Mouse (Mus musculus) liver, embryonic 11.5 days (tissue): ENCODE measurements around the gene Tm4sf4. TPM values are rescaled to one million over a fixed set of nuclear protein-coding genes. Genes with fewer than 3 reads are reported as not detected.

ENCODE experiments used
- ATAC-seq: fragments of 200-750 bp; cut with Nextera tagmentation; replicated peaks from 2 replicates; pipeline ENCODE4 v1.8.0; 2017; ENCODE audit warnings: moderate number of reproducible peaks, mild to moderate bottlenecking, moderate TSS enrichment, moderate library complexity; ENCODE audit not compliant: low FRiP score
- DNase-seq: peaks from one replicate; pipeline ENCODE4 v3.0.0-alpha.2; 2017; ENCODE audit warnings: low spot score
- H3K27ac ChIP-seq: fragments of 300-500 bp; sonication (generic); 2 replicates; pipeline ENCODE4 v1.5.1; 2014; ENCODE audit warnings: mild to moderate bottlenecking, low read depth, low read length, control low read depth
- H3K27me3 ChIP-seq: fragments of 300-500 bp; sonication (generic); replicated peaks from 2 replicates; pipeline ENCODE4 v1.6.1; 2014; ENCODE audit warnings: low read length, mixed read lengths; ENCODE audit not compliant: control insufficient read depth, insufficient read depth
- H3K36me3 ChIP-seq: fragments of 300-500 bp; sonication (generic); 2 replicates; pipeline ENCODE4 v1.6.1; 2014; ENCODE audit warnings: mild to moderate bottlenecking, low read length, moderate library complexity, mixed read lengths; ENCODE audit not compliant: control insufficient read depth, insufficient read depth
- H3K4me1 ChIP-seq: fragments of 300-500 bp; sonication (generic); replicated peaks from 2 replicates; pipeline ENCODE4 v1.6.1; 2014; ENCODE audit warnings: low read length, mixed read lengths; ENCODE audit not compliant: control insufficient read depth, insufficient read depth
- H3K4me2 ChIP-seq: fragments of 300-500 bp; sonication (generic); 2 replicates; pipeline ENCODE4 v1.6.1; 2014; ENCODE audit warnings: mild to moderate bottlenecking, control low read depth, moderate library complexity
- H3K4me3 ChIP-seq: fragments of 300-500 bp; sonication (generic); 2 replicates; pipeline ENCODE4 v1.5.1; 2014; ENCODE audit warnings: low read depth, low read length, control low read depth
- H3K9ac ChIP-seq: fragments of 300-500 bp; sonication (generic); 2 replicates; pipeline ENCODE4 v1.6.1; 2014; ENCODE audit warnings: low read depth, low read length, control low read depth
- H3K9me3 ChIP-seq: fragments of 300-500 bp; sonication (generic); 2 replicates; pipeline ENCODE4 v1.6.1; 2016; ENCODE audit warnings: low read length, inconsistent platforms, mixed read lengths; ENCODE audit not compliant: control insufficient read depth
- WGBS: fragments of 180-500 bp; shearing (Covaris S2); extraction: QIAGEN DNeasy Blood & Tissue Kit; methylation state at CpG from one replicate; pipeline ENCODE4 v1.1.7; 2014; 5-methylcytosine and 5-hydroxymethylcytosine counted together
- polyA plus RNA-seq: library from polyadenylated mRNA; unstranded; fragments of >200 nt; fragmentation: Nextera tagmentation; extraction: Ambion mirVana; gene quantifications from 2 replicates; pipeline ENCODE4 v1.2.1, GENCODE M21; 2014

Tm4sf4 gene
- polyA plus RNA-seq, 1 experiment from 2014 or later, result 15.8 TPM

DNA sequence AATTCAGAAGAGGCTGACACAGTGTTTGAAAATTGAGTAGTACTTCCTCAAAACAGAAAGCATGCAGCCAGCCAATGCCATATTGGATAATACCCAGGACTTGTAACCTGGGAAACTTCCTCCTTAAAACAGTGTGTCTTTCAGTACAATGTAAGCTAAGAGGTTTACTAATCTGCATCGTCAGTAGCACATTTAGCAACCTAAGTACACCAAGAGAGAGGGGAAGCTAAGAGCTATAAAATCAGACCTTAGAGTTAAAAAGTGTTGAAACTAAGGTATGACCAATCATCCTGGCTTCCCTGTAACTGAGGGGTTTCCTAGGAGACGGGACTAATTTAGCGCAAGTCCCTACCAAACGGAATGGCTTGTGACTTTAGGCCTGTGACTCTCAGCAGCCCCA lies 61.0 kb downstream of the Tm4sf4 start:
- Histone ChIP-seq H3K9me3 (no peaks in the 10 kb centered on the region), H3K4me3 (no peak overlapping the region), H3K27me3 (no peaks in the 10 kb centered on the region), H3K36me3 (no peaks in the 10 kb centered on the region), H3K27ac (no peak overlapping the region), H3K4me2 (no peak overlapping the region), H3K9ac (no peak overlapping the region), H3K4me1 (no peaks in the 10 kb centered on the region)
- ATAC-seq, result no peak
- WGBS, result 81% methylated on average over 4 of the region's 4 CpGs
- no peak for DNase-seq

- WGBS, result 70% methylated on average over 8 of the region's 8 CpGs
- H3K4me1 ChIP-seq, result no peaks in the 10 kb centered on the region
- DNase-seq (no peak), ATAC-seq (no peak)
- no peak overlapping the region for H3K9ac ChIP-seq
- no peaks in the 10 kb centered on the region for H3K27me3 ChIP-seq
- H3K4me3 ChIP-seq, result no peak overlapping the region
- H3K9me3 ChIP-seq, result no peaks in the 10 kb centered on the region
- no peak overlapping the region for H3K4me2 ChIP-seq
- no peaks in the 10 kb centered on the region for H3K36me3 ChIP-seq
- H3K27ac ChIP-seq, result peak overlapping the region; percentile 19; the same call in 1 of the 2 replicates
These were observed 62.5 kb downstream of the Tm4sf4 start for GRCm38 (mm10) chr3:57487455-57488153.

Other genes starting within 250 kb of the Tm4sf4 start
- 7.3 and 8.4 TPM in 2 replicates for gene Tm4sf1, start 123.3 kb upstream of the Tm4sf4 start, polyA plus RNA-seq
- gene Wwtr1, start 150.6 kb downstream of the Tm4sf4 start, polyA plus RNA-seq, result 3.9 and 5.1 TPM in 2 replicates
- gene Commd2, start 226.4 kb downstream of the Tm4sf4 start, polyA plus RNA-seq, result 69.7 and 70.6 TPM in 2 replicates